Mouse (Mus musculus): ENCODE measurements around the gene Abhd17b.

Gene Abhd17b

GRCm38 (mm10) chr19:21731887-21732286, 78.9 kb downstream of the Abhd17b start:
- DNase-seq (ENCODE audit: low spot score in 2 of 2) = no peak

GRCm38 (mm10) chr19:21733176-21733575, 80.2 kb downstream of the Abhd17b start:
- DNase-seq (ENCODE audit: low spot score in 2 of 2) = no peak

- no peak for DNase-seq (ENCODE audit: low spot score in 2 of 2)
Measured at GRCm38 (mm10) chr19:21734112-21734511, 81.1 kb downstream of the Abhd17b start.
